Comparison of ENCODE assay signal across 9 mouse cellular contexts in genomic region chr5:122990411-122991160, GRCm38 (mm10). TPM values are rescaled to one million over a fixed set of nuclear protein-coding genes. Genes with fewer than 3 reads are reported as not detected.
DNase-seq lines count a peak whose midpoint lies in the region; ATAC-seq lines count a peak whose summit lies in the region.
"Had no signal": no experiment of that assay in that cellular context is flagged by ENCODE, and none has a peak within 500 bp of the region (broad histone marks: within the 10 kb centered on the region; RNA-seq: fewer than 3 reads in every experiment).

No protein-coding gene starts in this region.

- ATAC-seq in liver, embryonic 11.5 days (replicated peaks; ENCODE audit: low FRiP score) = no peak
- no peak for ATAC-seq in intestine, embryonic 16.5 days
- peak; percentile 61 for ATAC-seq in monocyte, adult 5-6 weeks (replicated peaks; ENCODE audit: insufficient number of reproducible peaks, low FRiP score, low TSS enrichment, poor library complexity, severe bottlenecking)
- no peak for ATAC-seq in frontal cortex, adult (ENCODE audit: low TSS enrichment)

- peak overlapping the region; percentile 99 for H3K4me2 ChIP-seq in liver, embryonic 11.5 days
- peak overlapping the region; percentile 97 for H3K4me2 ChIP-seq in intestine, embryonic 16.5 days (ENCODE audit: low read depth, low read length)

- no peaks in the 10 kb centered on the region for H3K36me3 ChIP-seq in liver, embryonic 11.5 days (ENCODE audit: control insufficient read depth, insufficient read depth, low read length)
- no peaks in the 10 kb centered on the region for H3K36me3 ChIP-seq in intestine, embryonic 16.5 days (ENCODE audit: control insufficient read depth, insufficient read depth, low read length)

- H3K4me3 ChIP-seq in liver, embryonic 11.5 days (ENCODE audit: low read depth, low read length) = peak overlapping the region; percentile 71; the same call in 1 of the 2 replicates
- H3K4me3 ChIP-seq in intestine, embryonic 16.5 days (ENCODE audit: low read length) = peak overlapping the region; percentile 76; the same call in 1 of the 2 replicates

- H3K27ac ChIP-seq in liver, embryonic 11.5 days (ENCODE audit: low read depth, low read length) = no peak overlapping the region
- no peak overlapping the region for H3K27ac ChIP-seq in intestine, embryonic 16.5 days (ENCODE audit: low read length)

- DNase-seq in liver, embryonic 11.5 days (ENCODE audit: low spot score) = no peak
- no peak for DNase-seq in liver
- peak; percentile 31 for DNase-seq in embryo, embryonic 11 days
- no peak for DNase-seq in left cerebral cortex, adult 9 months (ENCODE audit: low spot score in 2 of 2)
- DNase-seq in cerebellum, adult 8-10 months = no peak

- H3K9ac ChIP-seq in liver, embryonic 11.5 days (ENCODE audit: low read depth, low read length) = no peak overlapping the region; the same call in 1 of the 2 replicates
- peak overlapping the region; percentile 84 for H3K9ac ChIP-seq in intestine, embryonic 16.5 days (ENCODE audit: low read depth, low read length)

- 20% methylated on average over 16 of the region's 16 CpGs for WGBS in liver, embryonic 11.5 days
- WGBS in intestine, embryonic 16.5 days = 39% methylated on average over 16 of the region's 16 CpGs

- peaks cover 3% of the 10 kb centered on the region for H3K27me3 ChIP-seq in liver, embryonic 11.5 days (replicated peaks; ENCODE audit: control insufficient read depth, insufficient read depth, low read length)
- H3K27me3 ChIP-seq in intestine, embryonic 16.5 days (replicated peaks; ENCODE audit: control insufficient read depth, insufficient read depth, low read length) = no peaks in the 10 kb centered on the region

- peaks cover 33% of the 10 kb centered on the region for H3K4me1 ChIP-seq in liver, embryonic 11.5 days (replicated peaks; ENCODE audit: control insufficient read depth, insufficient read depth, low read length)
- H3K4me1 ChIP-seq in intestine, embryonic 16.5 days (ENCODE audit: control insufficient read depth, insufficient read depth, low read length) = peaks cover 25% of the 10 kb centered on the region

- no peaks in the 10 kb centered on the region for H3K9me3 ChIP-seq in liver, embryonic 11.5 days (ENCODE audit: control insufficient read depth, low read length)
- no peaks in the 10 kb centered on the region for H3K9me3 ChIP-seq in intestine, embryonic 16.5 days (ENCODE audit: control insufficient read depth, low read length)

RNA-seq across cellular contexts. Expression of gene Kdm2b, which starts 1.0 kb away (rescaled TPM):
- polyA plus RNA-seq in liver, embryonic 11.5 days (2014; fragmentation: Nextera tagmentation; extraction: Ambion mirVana) = 46.8 and 48.8 TPM in 2 replicates
- polyA plus RNA-seq in intestine, embryonic 16.5 days (2015; fragmentation: Nextera tagmentation; extraction: Ambion mirVana) = 21.6 and 22.4 TPM in 2 replicates
- total RNA-seq in monocyte, adult 5-6 weeks (2017) = 24.1 to 26.8 TPM (median 25.5 TPM) in 3 replicates

RNA-seq across cellular contexts. Expression of gene Orai1, which starts 24.3 kb away (rescaled TPM):
- polyA plus RNA-seq in liver, embryonic 11.5 days (2014; fragmentation: Nextera tagmentation; extraction: Ambion mirVana) = 8.6 and 9.6 TPM in 2 replicates
- 20.1 and 21.9 TPM in 2 replicates for polyA plus RNA-seq in intestine, embryonic 16.5 days (2015; fragmentation: Nextera tagmentation; extraction: Ambion mirVana)
- 14.6 to 21.8 TPM (median 17.2 TPM) in 3 replicates for total RNA-seq in monocyte, adult 5-6 weeks (2017)

RNA-seq across cellular contexts. Expression of gene Morn3, which starts 56.2 kb away (rescaled TPM):
- not detected in 2 replicates for polyA plus RNA-seq in liver, embryonic 11.5 days (2014; fragmentation: Nextera tagmentation; extraction: Ambion mirVana)
- polyA plus RNA-seq in intestine, embryonic 16.5 days (2015; fragmentation: Nextera tagmentation; extraction: Ambion mirVana) = 0.57 TPM in 1 of 2 replicates, not detected in the other
- not detected in 3 replicates for total RNA-seq in monocyte, adult 5-6 weeks (2017)
- total RNA-seq: common myeloid progenitor, adult 5-6 weeks had no signal
